Comparison of ENCODE assay signal across 15 mouse cellular contexts in the genomic region with DNA sequence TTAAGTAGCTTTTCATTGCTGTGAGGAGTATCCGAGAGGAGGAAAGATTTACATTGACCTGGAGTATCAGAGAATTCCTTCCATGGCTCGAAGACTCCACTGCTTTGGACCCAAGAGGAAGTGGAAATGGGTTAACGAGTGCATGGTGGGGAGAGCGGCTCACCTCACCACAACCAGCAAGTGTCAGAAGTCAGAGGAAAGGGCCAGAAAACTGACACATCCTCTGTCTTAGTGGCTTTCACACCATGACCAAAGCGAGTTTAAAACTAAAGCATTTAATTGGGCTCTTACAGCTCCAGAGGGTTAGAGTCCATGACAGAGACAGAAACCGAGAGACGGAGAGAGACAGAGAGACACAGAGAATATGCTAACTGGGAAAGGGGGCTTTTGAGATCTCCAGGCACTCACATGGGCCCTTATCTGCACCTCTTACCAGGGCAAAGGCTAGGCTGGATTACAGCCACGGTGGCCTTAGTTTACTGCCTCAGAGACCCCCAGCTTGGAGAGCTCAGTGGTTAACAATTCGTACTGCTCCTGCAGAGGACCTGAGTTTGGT.
"Had no signal": no experiment of that assay in that cellular context is flagged by ENCODE, and none has a peak within 500 bp of the region (broad histone marks: within the 10 kb centered on the region; RNA-seq: fewer than 3 reads in every experiment).

No protein-coding gene starts in this region.

- H3K9ac ChIP-seq: intestine, embryonic 15.5 days; kidney, embryonic 15.5 days; limb, embryonic 15.5 days; midbrain, embryonic 15.5 days; neural tube, embryonic 13.5 days had no signal

- H3K36me3 ChIP-seq: intestine, embryonic 15.5 days; kidney, embryonic 15.5 days; limb, embryonic 15.5 days; midbrain, embryonic 15.5 days; neural tube, embryonic 13.5 days had no signal

- H3K27ac ChIP-seq: intestine, embryonic 15.5 days; kidney, embryonic 15.5 days; limb, embryonic 15.5 days; midbrain, embryonic 15.5 days; neural tube, embryonic 13.5 days had no signal

- H3K4me2 ChIP-seq: intestine, embryonic 15.5 days; kidney, embryonic 15.5 days; limb, embryonic 15.5 days; midbrain, embryonic 11.5 days; midbrain, embryonic 15.5 days; neural tube, embryonic 13.5 days had no signal

- ATAC-seq: intestine, embryonic 15.5 days; midbrain, embryonic 15.5 days had no signal

- H3K4me3 ChIP-seq: intestine, embryonic 15.5 days; kidney, embryonic 15.5 days; limb, embryonic 15.5 days; midbrain, embryonic 15.5 days; neural tube, embryonic 13.5 days had no signal

- DNase-seq: kidney, adult 2 months; kidney, postnatal 25 days; layer of hippocampus, adult 9-11 months; layer of hippocampus, postnatal 36 days; lung, adult 18-20 months; lung, postnatal 36 days; retina, postnatal 1 day; right cerebral cortex, postnatal 4 days; spleen, adult 18-20 months had no signal

- H3K9me3 ChIP-seq: intestine, embryonic 15.5 days; kidney, embryonic 15.5 days; limb, embryonic 15.5 days; midbrain, embryonic 15.5 days; neural tube, embryonic 13.5 days had no signal

- H3K27me3 ChIP-seq: intestine, embryonic 15.5 days had no signal
